Mouse (Mus musculus) heart, postnatal 0 days (tissue): ENCODE data around the gene Itfg2. TPM values are rescaled to one million over a fixed set of nuclear protein-coding genes. Genes with fewer than 3 reads are reported as not detected.

Experiments used
- ATAC-seq: fragments of 200-750 bp; cut with Nextera tagmentation; 2 replicates; pipeline ENCODE4 v1.8.0; 2017; ENCODE audit warnings: low read depth, moderate number of reproducible peaks, moderate library complexity; ENCODE audit not compliant: insufficient read depth
- DNase-seq: peaks from one replicate; pipeline ENCODE4 v3.0.0-alpha.2; 2016; ENCODE audit warnings: low spot score
- H3K27ac ChIP-seq: fragments of 300-500 bp; sonication (generic); 2 replicates; pipeline ENCODE4 v1.5.1; 2014; ENCODE audit warnings: low read depth, mild to moderate bottlenecking
- H3K27me3 ChIP-seq: fragments of 300-500 bp; sonication (generic); 2 replicates; pipeline ENCODE4 v1.6.1; 2014; ENCODE audit warnings: low read length, mixed read lengths; ENCODE audit not compliant: control insufficient read depth, insufficient read depth
- H3K36me3 ChIP-seq: fragments of 300-500 bp; sonication (generic); replicated peaks from 2 replicates; pipeline ENCODE4 v1.6.1; 2014; ENCODE audit warnings: low read length, mixed read lengths; ENCODE audit not compliant: control insufficient read depth, insufficient read depth
- H3K4me1 ChIP-seq: fragments of 300-500 bp; sonication (generic); 2 replicates; pipeline ENCODE4 v1.6.1; 2014; ENCODE audit warnings: antibody characterized with exemption; ENCODE audit not compliant: control insufficient read depth, insufficient read depth
- H3K4me2 ChIP-seq: fragments of 300-500 bp; sonication (generic); 2 replicates; pipeline ENCODE4 v1.6.1; 2014; ENCODE audit warnings: low read depth, mild to moderate bottlenecking, low read length, moderate library complexity
- H3K4me3 ChIP-seq: fragments of 300-500 bp; sonication (generic); 2 replicates; pipeline ENCODE4 v1.5.1; 2014; ENCODE audit warnings: low read depth, low read length
- H3K9ac ChIP-seq: fragments of 300-500 bp; sonication (generic); replicated peaks from 2 replicates; pipeline ENCODE4 v1.6.1; 2014; ENCODE audit warnings: low read depth, low read length, mixed read lengths
- H3K9me3 ChIP-seq: fragments of 300-500 bp; sonication (generic); replicated peaks from 2 replicates; pipeline ENCODE4 v1.6.1; 2016; ENCODE audit warnings: low read length; ENCODE audit not compliant: control insufficient read depth
- CTCF ChIP-seq: IDR thresholded peaks from 2 replicates; pipeline ENCODE4 v1.5.1; 2016; ENCODE audit warnings: antibody characterized with exemption, control low read depth, low read depth
- EP300 ChIP-seq: IDR thresholded peaks from 2 replicates; pipeline ENCODE4 v1.6.1; 2016; ENCODE audit warnings: antibody characterized with exemption, low read depth
- WGBS: fragments of 180-500 bp; shearing (Covaris S2); extraction: QIAGEN DNeasy Blood & Tissue Kit; methylation state at CpG from one replicate; pipeline ENCODE4 v1.1.7; 2014; 5-methylcytosine and 5-hydroxymethylcytosine counted together
- polyA plus RNA-seq: library from polyadenylated mRNA; unstranded; fragments of >200 nt; fragmentation: Nextera tagmentation; extraction: Ambion mirVana; gene quantifications from 2 replicates; pipeline ENCODE4 v1.2.1, GENCODE M21; 2015
- total RNA-seq: library from RNA; depleted of rRNA; stranded (reverse); fragments of >200 nt; gene quantifications from 2 replicates; pipeline ENCODE4 v1.2.3, GENCODE M21; 2014; ENCODE audit warnings: low replicate concordance; rRNA removed

Itfg2 gene
- total RNA-seq (29.2 and 62.3 TPM in 2 replicates), polyA plus RNA-seq (22.0 and 22.6 TPM in 2 replicates)

GRCm38 (mm10) chr6:128424269-128425019, at the start of gene Itfg2:
Itfg2 (minus strand) TSS chr6:128424931.
- Histone ChIP-seq H3K27ac (peak within 1 kb of the TSS; percentile 93), H3K4me3 (peak within 1 kb of the TSS; percentile 63), H3K9ac (peak within 1 kb of the TSS; percentile 60), H3K36me3 (0 out of 2 replicates have a peak, but pooled peaks cover 13% of the 10 kb centered on the region), H3K4me1 (no peaks in the 10 kb centered on the region; the same call in 1 of the 2 replicates), H3K27me3 (no peaks in the 10 kb centered on the region), H3K9me3 (no peaks in the 10 kb centered on the region), H3K4me2 (peak within 1 kb of the TSS; percentile 66)
- WGBS, result under 1% methylated on average over 42 of the region's 42 CpGs
- ATAC-seq (peak; percentile 98), DNase-seq (peak; percentile 98)
- TF ChIP-seq EP300 (no peak; the same call in 1 of the 2 replicates), CTCF (no peak)

GRCm38 (mm10) chr6:128474112-128474511, 49.4 kb upstream of the Itfg2 start:
- DNase-seq (no peak), ATAC-seq (no peak)
- Histone ChIP-seq H3K27me3 (no peaks in the 10 kb centered on the region), H3K27ac (no peak overlapping the region), H3K9me3 (no peaks in the 10 kb centered on the region), H3K4me3 (no peak overlapping the region), H3K9ac (no peak overlapping the region), H3K4me1 (no peaks in the 10 kb centered on the region), H3K4me2 (no peak overlapping the region), H3K36me3 (no peaks in the 10 kb centered on the region)
- TF ChIP-seq EP300 (no peak), CTCF (no peak)
- WGBS, result 82% methylated on average over 6 of the region's 6 CpGs

- DNase-seq, result no peak
- no peak overlapping the region for H3K4me3 ChIP-seq
Observed at GRCm38 (mm10) chr6:128469451-128469850, 44.7 kb upstream of the Itfg2 start.

GRCm38 (mm10) chr6:128467298-128467697, 42.6 kb upstream of the Itfg2 start:
- DNase-seq, result no peak
- no peak overlapping the region for H3K27ac ChIP-seq
- no peaks in the 10 kb centered on the region for H3K27me3 ChIP-seq
- H3K36me3 ChIP-seq, result no peaks in the 10 kb centered on the region
- no peaks in the 10 kb centered on the region for H3K9me3 ChIP-seq
- H3K4me1 ChIP-seq, result no peaks in the 10 kb centered on the region
- no peak overlapping the region for H3K4me3 ChIP-seq
- ATAC-seq, result no peak
- WGBS, result 41% methylated on average over 2 of the region's 2 CpGs
- no peak overlapping the region for H3K9ac ChIP-seq
- no peak for TF ChIP-seq EP300
- no peak for TF ChIP-seq CTCF
- H3K4me2 ChIP-seq, result no peak overlapping the region

More at GRCm38 (mm10) chr6:128469451-128469850, 44.7 kb upstream of the Itfg2 start:
- Histone ChIP-seq H3K9ac (no peak overlapping the region), H3K4me2 (0 out of 2 replicates have a peak overlapping the region, but pooled peaks have one; percentile 7), H3K4me1 (no peaks in the 10 kb centered on the region), H3K36me3 (no peaks in the 10 kb centered on the region), H3K27me3 (no peaks in the 10 kb centered on the region), H3K9me3 (no peaks in the 10 kb centered on the region), H3K27ac (no peak overlapping the region)
- WGBS, result 8% methylated on average over 11 of the region's 12 CpGs
- TF ChIP-seq EP300 (no peak), CTCF (peak; percentile 28)
- no peak for ATAC-seq

GRCm38 (mm10) chr6:128466563-128466962, 41.8 kb upstream of the Itfg2 start:
- TF ChIP-seq EP300 (no peak), CTCF (no peak)
- Histone ChIP-seq H3K9ac (no peak overlapping the region), H3K4me3 (no peak overlapping the region), H3K27ac (no peak overlapping the region), H3K9me3 (no peaks in the 10 kb centered on the region), H3K27me3 (no peaks in the 10 kb centered on the region), H3K4me2 (no peak overlapping the region), H3K36me3 (no peaks in the 10 kb centered on the region), H3K4me1 (no peaks in the 10 kb centered on the region)
- ATAC-seq, result no peak
- 39% methylated on average over 3 of the region's 3 CpGs for WGBS
- DNase-seq, result no peak
